Mouse (Mus musculus) heart, adult 11 months (tissue): ENCODE results near the gene A430078G23Rik.
A peak's percentile ranks its signal among the peaks of the same experiment; 100 is the strongest.

Experiments
- DNase-seq: peaks from one replicate; pipeline ENCODE4 v3.0.0; 2022

A430078G23Rik gene

DNA sequence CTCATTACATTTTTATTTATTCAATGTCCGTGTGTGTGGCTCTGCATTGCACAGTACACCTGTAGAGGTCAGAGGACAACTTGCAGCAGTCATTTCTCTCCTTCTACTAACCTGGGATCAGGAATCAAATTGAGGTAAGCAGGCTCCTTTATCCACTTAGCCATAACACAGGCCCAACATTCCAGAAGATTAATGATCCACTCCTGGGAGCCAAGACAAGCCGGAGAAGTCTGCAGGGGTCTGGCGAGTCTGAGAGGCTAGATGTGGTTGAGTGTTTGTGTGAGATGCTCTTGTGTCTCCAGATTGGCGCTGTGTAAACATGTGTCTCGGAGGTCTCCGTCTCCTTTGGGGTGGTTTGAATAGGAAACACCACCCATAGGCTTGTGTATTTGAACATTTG lies 2.5 kb upstream of the A430078G23Rik start:
- peak; percentile 46 for DNase-seq

- DNase-seq, result peak; percentile 75
Observed at GRCm38 (mm10) chr8:3352715-3353114, 500 bp upstream of the A430078G23Rik start.

DNA sequence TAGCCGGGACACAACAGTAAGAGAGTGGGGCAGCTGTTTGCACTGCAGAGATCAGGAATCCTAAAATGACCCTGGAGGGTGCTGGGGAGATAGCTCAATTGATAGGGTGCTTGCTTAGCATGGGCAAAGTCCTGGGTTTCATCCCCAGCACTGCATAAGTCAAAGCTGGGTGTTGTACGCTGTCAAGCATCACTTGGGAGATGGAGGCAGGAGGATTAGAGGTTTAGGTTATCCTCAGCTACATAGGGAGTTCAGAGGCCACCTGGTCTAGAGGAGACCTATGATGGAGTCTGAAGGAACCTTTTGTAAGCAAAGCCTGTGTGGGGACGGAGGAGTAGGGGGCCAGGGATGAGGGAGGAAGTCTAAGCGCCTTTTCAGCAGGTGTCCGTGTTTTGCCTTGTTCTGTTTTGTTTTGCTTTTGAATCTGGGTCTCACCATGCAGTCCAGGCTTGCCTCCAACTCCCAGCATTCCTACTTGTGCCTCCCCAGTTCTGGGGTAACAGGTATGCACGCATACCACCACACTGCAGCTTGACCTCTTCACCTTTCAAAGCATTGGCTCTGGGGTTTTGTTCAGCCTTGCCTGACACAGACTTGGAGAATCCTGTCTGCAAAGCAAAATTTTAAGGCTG lies 712 bp downstream of the A430078G23Rik start:
- peak; percentile 83 for DNase-seq

- peak; percentile 92 for DNase-seq
Observed at GRCm38 (mm10) chr8:3354443-3354812, 1.2 kb downstream of the A430078G23Rik start.

DNA sequence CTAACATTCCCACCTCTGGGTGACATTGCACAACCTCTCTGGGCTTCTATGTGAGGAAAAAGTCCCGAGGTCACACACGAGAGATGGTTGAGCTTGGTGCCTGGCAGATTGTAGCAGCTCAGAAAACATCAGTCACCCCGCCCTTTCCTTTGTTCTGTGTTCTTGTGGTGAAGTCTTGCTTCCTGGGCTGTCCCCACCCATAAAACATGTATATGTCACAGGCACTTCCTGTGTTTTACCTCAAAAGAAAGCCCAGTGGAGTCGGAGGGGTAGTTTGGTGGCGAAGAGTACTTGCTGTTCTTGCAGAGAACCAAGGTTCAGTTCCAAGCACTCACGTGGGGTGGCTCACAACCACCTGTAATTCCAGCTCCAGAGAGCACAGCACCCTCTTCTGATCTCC lies 2.4 kb downstream of the A430078G23Rik start:
- no peak for DNase-seq

DNA sequence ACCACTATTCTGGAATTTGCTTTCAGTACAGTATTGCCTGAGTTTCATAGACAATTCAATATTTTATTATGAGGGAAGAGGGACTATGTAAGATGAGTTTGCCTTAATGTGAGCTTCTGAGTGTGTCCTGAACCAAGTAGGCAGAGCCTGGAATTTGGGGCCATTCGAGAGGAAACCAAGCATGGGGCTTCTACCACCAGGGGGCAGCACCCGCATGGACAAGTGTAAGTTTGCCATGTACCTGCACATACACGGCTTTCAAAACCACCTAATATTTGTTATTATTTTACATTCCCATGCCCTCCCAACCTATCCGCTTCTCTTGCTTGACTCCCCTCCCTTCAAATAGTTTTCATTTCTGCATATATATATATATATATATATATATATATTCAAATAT lies 4.8 kb downstream of the A430078G23Rik start:
- DNase-seq, result peak; percentile 92

DNA sequence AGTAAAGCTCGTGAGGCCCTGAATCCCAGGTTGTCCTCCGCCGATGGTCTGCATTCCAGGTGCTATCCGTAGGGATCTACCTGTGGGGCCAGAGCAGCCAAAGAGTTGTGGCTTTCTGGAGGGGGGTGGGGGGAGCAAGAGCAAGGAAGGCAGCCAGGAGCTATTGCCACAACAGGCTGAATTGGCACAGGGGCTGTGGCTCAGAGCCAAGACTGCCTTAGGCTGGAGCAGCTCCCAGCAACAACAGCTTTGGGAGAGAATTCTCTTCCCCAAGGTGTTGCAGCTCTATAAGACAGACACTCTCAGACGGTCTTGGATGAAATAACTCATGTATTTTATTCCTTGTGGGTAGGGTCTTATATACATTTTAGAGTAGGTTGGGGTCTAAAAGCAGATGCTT lies 13.9 kb downstream of the A430078G23Rik start:
- no peak for DNase-seq

DNA sequence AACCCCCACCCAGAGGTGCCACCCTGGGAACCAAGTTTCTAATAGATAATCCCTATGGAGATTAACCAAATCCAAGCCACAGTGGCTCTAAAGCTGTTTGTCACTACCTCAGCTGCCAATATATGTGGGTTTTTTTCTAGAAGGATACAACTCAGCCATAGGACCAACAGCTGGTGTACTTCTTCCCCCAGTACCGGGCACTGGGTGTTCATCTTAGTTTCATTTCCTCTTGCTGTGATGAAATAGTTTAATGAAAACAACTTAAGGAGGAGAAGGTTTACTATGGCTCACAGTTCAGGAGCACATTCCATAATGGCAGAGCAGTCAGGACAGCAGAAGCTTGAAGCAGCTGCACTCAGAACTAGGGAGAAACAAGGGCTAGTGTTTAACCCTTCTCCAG lies 14.9 kb downstream of the A430078G23Rik start:
- DNase-seq, result no peak

GRCm38 (mm10) chr8:3375748-3376147 lies 22.5 kb downstream of the A430078G23Rik start:
- DNase-seq, result no peak

DNA sequence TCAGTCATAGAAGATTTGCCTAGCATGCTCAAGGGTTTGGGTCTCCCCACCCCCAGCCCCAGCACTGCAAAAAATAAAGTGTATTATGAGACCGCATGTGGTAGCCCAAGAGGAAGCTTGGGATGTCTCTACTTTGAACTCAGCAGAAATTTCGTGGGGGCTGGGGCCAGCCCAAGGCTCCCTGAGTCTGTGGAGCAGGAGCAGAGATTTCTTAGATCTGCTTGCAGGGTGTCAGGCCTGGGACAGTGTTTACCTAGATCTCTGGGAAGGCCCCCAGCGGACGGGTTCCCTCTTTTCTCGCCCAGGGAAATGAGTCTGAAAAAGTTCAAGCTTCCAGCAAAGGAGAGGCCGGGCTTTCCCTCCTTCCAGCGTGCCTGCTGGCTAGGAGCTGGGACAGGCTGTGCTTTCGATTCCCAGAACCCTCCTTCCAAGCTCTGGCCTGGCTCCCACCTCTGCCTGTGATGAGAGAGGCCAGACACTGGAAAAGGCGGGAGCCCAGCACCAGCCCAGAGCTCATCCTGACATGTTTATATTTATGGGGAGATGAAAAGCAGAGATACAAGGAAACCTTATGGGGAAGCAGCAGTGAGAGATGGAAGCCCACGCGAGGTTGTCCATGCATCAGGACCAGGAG lies 23.5 kb downstream of the A430078G23Rik start:
- DNase-seq, result peak; percentile 94

- DNase-seq, result no peak
Observed at GRCm38 (mm10) chr8:3387286-3387685, 34.1 kb downstream of the A430078G23Rik start.

- no peak for DNase-seq
Observed at GRCm38 (mm10) chr8:3388591-3389338, 35.5 kb downstream of the A430078G23Rik start.

DNA sequence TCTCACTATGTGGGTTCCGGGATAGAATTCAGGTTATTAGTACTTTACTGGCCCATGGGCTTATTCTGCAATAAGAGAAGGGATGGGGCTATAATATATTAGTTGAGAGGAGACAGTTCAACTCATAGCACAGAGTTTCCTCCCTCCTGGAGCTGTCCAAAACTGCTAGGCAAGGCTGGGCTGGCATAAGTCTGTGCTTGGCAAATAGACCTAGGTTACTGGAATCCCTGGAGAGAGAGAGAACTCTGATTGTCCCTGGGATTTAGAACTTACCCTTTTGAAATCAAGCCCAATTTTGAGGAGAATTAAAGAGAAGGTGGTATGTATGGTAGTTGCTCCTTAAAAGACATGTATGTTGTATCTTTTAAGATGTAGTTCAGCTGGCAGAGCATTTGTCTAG lies 36.3 kb downstream of the A430078G23Rik start:
- DNase-seq, result no peak

GRCm38 (mm10) chr8:3392293-3392692 lies 39.1 kb downstream of the A430078G23Rik start:
- no peak for DNase-seq

- DNase-seq, result peak; percentile 99
Observed at GRCm38 (mm10) chr8:3392771-3393710, 39.8 kb downstream of the A430078G23Rik start, which contains the start of gene Arhgef18. Gene Arhgef18, plus strand, starts transcription at chr8:3393006.

GRCm38 (mm10) chr8:3394600-3394999 lies 41.4 kb downstream of the A430078G23Rik start:
- no peak for DNase-seq

DNA sequence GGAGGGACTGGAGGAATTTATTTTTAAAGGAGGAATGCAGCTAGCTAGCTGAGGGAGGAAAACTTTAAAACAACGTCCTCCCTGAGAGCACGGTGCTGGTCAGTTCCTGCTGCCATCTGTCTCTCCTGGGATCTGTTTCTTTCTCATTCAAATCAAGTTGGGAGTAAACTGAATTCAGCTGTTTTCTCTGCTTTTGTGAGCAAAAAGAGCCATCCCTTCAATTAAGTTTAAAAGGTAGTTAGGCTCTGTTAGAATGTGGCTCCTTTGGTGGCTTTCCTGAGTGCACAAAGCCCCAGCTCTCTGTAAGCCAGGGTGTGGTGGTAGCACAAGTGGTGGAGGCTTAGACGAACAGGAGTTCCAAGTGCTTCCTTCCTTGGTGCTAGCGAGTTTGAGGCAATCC lies 42.0 kb downstream of the A430078G23Rik start:
- DNase-seq, result no peak

- no peak for DNase-seq
Observed at GRCm38 (mm10) chr8:3397597-3397996, 44.4 kb downstream of the A430078G23Rik start.

DNA sequence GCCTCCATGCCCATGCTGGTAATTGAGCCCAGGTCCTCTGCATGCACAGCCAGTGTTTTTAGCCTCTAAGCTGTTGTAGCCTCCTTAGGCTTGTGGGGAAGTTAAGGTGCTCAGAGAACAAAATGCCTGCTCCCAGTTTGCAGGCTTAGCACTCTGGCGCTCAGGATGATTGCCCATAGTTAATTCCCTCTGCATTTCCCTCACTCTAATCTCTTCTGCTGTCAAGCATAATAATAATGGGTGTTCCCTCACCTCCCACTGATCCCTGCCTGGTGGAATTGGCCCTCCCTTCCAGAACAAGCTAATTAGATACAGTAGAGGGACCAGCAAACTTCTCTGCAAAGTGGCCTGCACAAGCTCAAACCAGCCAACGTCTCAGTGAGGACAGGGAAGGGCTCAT lies 47.3 kb downstream of the A430078G23Rik start:
- no peak for DNase-seq

GRCm38 (mm10) chr8:3407417-3407816 lies 54.2 kb downstream of the A430078G23Rik start:
- DNase-seq, result no peak

GRCm38 (mm10) chr8:3411085-3411484 lies 57.9 kb downstream of the A430078G23Rik start:
- no peak for DNase-seq

DNA sequence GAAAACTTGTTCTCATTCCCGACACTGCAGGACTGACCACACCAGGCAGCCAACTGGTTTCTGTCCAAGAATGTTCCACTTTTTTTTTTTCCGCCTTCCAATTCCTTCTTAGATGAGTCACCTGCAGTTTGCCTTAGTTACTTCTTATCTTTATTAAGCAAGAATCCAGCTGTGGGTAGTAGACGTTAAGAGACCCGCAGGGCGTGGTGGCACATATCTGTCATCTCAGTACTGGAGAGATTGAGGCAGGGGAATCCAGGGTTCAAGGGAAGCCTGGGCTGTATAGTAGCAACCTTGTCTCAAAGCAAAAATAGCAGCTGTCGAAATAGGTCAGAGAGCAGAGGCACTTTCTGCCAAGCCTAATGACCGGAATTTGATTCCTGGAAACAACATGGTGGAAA lies 58.7 kb downstream of the A430078G23Rik start:
- peak; percentile 97 for DNase-seq

- DNase-seq, result no peak
Observed at GRCm38 (mm10) chr8:3412816-3413215, 59.6 kb downstream of the A430078G23Rik start.
